Mouse (Mus musculus): Measurements from ENCODE around the gene Prm2. TPM values are rescaled to one million over a fixed set of nuclear protein-coding genes. Genes with fewer than 3 reads are reported as not detected.
"Not testable (repeated sequence)": the region's sequence is repeated elsewhere in the genome, so short reads cannot be mapped to it uniquely, and the experiment has no call there.

Gene Prm2
- total RNA-seq, 2 experiments from 2014 or later: not detected

DNA sequence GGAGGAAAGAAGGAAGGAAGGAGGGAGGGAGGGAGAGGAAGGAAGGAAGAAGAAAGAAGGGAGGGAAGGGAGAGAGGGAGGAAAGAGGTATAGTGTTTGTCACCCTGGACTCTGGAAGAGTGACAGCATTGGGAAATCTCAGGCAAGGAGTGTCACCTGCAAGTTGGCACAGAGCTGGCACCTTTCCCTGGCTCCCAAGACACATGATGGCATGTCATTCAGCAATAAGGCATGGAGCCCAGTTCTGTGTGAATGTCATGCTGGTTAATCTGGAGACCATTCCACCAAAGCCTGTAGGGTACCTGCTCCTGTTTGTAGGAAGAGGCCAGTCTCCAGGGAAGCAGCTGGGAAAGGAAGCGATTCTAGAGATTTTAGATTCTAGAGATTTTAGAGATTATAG lies 14.4 kb upstream of the Prm2 start:
- no peak for DNase-seq

- DNase-seq: no peak
Observed at GRCm38 (mm10) chr16:10805789-10806527, 10.0 kb upstream of the Prm2 start, which contains the start of gene Prm1. Gene Prm1 (minus strand): TSS chr16:10805839.

GRCm38 (mm10) chr16:10802420-10802819 lies 6.5 kb upstream of the Prm2 start:
- not testable (repeated sequence) for DNase-seq

- DNase-seq: no peak
Observed at GRCm38 (mm10) chr16:10790702-10791101, 5.2 kb downstream of the Prm2 start, which contains the start of gene Prm3. Gene Prm3 (minus strand): TSS chr16:10790914.

DNA sequence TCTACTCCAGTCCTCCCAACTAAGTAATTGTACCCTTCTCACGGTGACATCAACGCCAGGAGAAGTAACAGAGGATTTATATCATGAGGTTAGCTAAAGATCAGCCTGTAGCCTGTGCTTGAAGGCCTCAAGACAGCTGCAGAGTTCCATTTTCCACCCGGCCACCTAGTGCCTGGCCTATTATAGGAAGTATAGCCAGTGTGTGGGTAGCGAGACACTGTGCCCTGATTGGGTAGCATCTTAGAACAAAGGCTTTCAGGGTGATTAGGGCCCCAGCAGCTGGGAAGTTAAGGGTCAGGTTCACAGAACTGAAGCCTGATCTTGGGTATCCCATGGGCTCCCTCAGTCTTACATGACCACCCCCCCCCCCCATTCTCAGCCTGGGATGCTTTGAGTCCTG lies 7.1 kb downstream of the Prm2 start:
- no peak for DNase-seq

GRCm38 (mm10) chr16:10788271-10788670 lies 7.7 kb downstream of the Prm2 start, which contains the start of gene Tnp2:
Gene Tnp2 (minus strand): TSS chr16:10788660.
- no peak for DNase-seq

DNA sequence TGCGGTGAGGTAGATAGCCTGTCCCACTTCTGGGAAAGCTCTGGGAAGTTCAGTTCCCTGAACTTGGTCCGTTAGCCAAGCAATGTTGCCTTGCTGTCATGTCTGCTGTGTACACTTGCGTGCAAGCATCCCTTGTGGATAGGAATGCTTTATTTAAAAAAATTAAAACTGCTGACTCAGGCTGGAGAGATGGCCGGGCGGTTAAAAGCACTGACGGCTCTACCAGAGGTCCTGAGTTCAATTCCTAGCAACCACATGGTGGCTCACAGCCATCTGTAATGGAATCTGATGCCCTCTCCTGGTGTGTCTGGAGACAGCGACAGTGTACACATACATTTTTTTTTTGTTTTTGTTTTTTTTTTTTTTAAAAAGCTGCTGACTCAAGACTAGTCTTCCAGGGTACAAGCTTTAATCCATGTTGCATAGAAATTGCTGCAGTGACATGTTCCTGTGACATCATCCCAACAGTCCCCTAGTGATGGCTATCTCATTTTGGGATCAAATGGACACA lies 8.3 kb downstream of the Prm2 start:
- DNase-seq: no peak

- DNase-seq: no peak
Observed at GRCm38 (mm10) chr16:10786782-10787547, 9.0 kb downstream of the Prm2 start.

- peak; percentile 70 to 74 for DNase-seq
Observed at GRCm38 (mm10) chr16:10786288-10786687, 9.6 kb downstream of the Prm2 start.

GRCm38 (mm10) chr16:10785371-10786231 lies 10.3 kb downstream of the Prm2 start, which contains the start of gene Socs1:
Gene Socs1 (minus strand): TSS chr16:10785536.
- DNase-seq: peak; percentile 73 to 74

DNA sequence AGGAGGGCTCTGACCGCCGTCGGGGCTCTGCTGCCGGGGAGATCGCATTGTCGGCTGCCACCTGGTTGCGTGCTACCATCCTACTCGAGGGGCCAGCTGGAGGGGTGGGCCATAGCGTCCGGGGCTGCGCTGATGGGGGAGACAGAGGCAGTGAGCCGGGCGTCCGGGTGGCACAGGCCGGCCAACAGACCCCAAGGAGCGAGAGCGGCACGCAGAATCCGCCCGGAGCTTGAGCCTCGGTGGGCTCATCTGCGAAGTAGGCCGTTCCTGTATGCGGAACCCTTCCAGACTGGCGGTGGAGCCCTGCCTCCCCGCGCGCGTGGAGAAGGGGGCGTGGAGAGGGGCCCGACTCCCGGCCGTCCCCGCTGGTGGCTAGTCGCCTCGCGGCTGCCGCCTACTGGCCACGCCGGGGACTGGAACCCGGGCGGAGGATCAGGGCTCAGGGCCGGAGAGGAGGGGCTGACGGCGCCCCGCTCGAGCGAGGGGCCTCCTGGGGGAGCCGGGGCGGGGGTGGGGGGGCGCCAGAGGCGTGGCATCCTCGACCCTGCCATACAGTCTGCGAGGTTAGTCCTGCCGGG lies 11.1 kb downstream of the Prm2 start:
- peak; percentile 84 to 85 for DNase-seq

DNA sequence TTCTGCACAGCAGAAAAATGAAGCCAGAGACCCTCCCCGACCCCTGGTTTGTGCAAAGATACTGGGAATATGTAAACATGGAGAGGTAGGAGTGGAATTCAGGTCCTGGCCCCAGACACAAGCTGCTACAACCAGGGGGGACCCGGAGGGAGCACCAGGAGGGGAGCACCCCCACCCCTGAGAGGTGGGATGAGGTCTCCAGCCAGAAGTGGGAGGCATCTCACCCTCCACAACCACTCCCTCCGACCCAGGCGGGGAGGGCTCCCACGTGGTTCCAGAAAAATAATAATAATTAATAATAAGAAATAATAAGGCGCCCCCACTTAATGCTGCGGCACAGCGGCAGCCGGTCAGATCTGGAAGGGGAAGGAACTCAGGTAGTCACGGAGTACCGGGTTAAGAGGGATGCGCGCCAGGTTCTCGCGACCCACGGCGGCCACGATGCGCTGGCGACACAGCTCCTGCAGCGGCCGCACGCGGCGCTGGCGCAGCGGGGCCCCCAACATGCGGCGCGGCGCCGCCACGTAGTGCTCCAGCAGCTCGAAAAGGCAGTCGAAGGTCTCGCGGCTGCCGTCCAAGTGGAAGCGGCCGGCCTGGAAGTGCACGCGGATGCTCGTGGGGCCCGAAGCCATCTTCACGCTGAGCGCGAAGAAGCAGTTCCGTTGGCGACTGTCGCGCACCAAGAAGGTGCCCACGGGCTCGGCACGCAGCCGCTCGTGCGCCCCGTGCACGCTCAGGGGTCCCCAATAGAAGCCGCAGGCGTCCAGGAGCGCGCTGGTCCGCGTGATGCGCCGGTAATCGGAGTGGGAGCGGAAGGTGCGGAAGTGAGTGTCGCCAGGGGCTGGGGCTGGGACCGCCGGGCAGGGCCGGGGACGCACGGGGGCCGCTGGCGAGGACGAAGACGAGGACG lies 11.8 kb downstream of the Prm2 start:
- DNase-seq: no peak

DNA sequence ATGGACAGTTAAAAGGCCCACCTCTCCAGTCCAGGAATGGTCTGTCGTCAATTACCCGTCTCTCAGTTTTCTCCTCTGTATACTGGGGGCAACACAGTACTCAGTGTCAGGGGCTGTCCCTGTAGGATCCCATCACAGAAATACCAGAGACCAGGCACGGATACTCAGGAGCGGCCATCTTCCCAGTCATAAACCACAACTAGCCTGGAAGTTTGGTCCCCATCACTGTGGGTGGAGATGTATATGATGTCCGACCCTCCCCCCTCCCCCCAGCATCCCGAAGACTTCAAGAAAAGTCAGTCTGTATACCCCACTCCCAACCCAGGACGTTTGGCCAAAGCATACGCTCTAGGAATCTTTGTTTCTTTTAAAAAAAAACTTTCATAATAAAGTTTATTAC lies 12.5 kb downstream of the Prm2 start:
- no peak for DNase-seq

DNA sequence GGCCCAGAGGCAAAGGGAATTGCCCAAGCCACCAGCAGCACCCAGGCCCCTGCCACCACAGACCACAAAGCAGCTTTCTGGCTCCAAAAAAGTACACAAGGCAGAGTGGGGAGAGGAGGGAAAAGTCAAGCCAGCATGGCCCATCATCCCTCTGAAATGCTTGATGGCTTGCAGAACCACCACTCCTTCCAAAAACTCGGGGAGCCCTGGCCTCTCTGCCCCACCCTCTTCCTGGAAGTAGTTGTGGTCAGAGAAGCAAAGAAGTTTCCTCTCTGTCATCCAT lies 12.8 kb downstream of the Prm2 start:
- DNase-seq: no peak

- DNase-seq: no peak
Observed at GRCm38 (mm10) chr16:10782377-10783151, 13.4 kb downstream of the Prm2 start.

DNA sequence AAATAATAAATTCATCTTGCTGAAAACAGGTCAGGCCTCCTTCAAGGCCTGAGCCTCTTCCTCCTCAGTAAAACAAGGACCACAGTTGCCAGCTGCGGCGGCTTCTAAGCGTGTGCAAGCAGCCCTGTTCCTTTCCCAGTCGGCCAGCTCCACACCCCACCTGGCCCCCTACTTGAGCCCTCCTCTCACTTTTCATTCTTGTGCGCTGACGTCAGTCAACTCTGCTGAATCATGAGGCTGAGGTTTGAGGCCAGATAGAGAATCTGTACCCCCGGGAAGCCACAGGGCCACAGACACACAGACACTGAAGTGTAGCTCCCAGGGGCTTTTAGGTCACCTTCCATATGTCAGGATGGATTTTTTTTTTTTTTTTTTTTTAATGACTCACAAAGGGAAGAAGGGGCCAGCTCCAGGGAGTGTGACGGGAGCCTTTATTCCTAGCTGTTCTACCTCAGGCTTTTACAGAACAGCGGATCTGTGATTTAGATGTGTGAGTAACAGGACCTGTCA lies 14.0 kb downstream of the Prm2 start:
- DNase-seq: no peak

- no peak for DNase-seq
Observed at GRCm38 (mm10) chr16:10780631-10781120, 15.3 kb downstream of the Prm2 start.

GRCm38 (mm10) chr16:10777579-10778160 lies 18.3 kb downstream of the Prm2 start:
- DNase-seq: no peak

GRCm38 (mm10) chr16:10776322-10776721 lies 19.6 kb downstream of the Prm2 start:
- no peak for DNase-seq

Measured in layer of hippocampus, postnatal 36 days (tissue).